Mouse (Mus musculus) hindlimb bud, embryonic 11.5 days (tissue): ENCODE results near the gene Gm45062.

ENCODE experiments used
- DNase-seq: peaks from one replicate; pipeline ENCODE4 v3.0.0-alpha.2; 2012; ENCODE audit warnings: low read depth, low spot score; ENCODE audit errors: extremely low spot score

Gm45062 gene

DNA sequence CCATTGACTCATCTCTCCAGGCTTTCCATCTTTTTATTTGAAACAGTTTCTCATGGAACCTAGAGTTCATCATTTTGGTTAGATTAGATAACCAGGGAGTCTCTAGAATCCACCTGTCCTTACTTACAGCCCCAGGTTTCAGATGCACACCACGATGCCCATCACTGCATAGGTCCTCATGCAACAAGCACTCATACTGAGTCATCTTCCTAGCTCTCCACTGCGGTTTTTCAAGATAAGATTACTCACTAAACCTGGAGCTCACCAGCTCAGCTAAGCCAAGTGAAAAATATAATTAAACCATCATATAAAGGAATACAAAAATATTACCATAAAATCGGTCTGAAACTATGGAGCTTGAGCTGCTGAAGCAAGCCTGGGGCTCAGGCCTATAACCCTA lies 324.6 kb downstream of the Gm45062 start:
- DNase-seq, result no peak

DNA sequence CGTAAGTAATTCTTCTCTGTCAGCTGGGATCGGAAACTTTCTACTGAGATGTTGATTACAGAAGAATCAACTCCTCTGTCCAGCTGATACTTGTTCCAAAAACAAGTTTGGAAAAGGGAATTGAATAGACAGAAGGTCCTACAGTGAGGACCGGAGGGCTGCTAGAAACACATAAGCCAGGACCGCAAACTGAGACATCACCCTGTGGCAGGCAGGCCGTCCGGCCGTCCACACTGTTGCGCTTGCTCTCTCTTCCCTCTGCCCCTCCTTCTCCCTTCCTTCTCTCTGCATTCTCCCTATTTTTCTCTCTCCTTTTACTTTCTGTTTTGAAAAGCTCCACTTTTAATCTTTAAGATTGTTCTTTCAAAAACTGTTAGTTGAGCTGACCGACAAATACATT lies 332.4 kb downstream of the Gm45062 start:
- DNase-seq, result no peak

DNA sequence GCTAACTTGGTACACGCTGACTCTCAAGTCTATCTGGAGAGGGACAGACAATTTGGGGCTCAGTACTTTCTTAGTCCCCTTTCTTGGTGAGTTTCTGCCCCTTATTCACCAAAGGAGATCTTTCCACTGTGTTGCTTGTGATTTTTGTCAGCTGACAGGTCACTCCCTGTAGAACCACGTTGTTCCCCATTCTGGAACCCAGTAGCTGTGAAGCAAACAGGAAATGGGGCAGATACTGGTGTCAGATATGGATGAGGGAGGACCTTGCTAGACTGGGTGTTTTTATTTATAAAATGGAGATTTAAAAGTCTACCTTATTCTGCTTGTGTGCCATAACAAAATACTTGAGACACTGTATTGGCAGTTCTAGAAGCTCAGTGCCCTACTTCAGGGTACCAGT lies 358.1 kb downstream of the Gm45062 start:
- DNase-seq, result no peak

DNA sequence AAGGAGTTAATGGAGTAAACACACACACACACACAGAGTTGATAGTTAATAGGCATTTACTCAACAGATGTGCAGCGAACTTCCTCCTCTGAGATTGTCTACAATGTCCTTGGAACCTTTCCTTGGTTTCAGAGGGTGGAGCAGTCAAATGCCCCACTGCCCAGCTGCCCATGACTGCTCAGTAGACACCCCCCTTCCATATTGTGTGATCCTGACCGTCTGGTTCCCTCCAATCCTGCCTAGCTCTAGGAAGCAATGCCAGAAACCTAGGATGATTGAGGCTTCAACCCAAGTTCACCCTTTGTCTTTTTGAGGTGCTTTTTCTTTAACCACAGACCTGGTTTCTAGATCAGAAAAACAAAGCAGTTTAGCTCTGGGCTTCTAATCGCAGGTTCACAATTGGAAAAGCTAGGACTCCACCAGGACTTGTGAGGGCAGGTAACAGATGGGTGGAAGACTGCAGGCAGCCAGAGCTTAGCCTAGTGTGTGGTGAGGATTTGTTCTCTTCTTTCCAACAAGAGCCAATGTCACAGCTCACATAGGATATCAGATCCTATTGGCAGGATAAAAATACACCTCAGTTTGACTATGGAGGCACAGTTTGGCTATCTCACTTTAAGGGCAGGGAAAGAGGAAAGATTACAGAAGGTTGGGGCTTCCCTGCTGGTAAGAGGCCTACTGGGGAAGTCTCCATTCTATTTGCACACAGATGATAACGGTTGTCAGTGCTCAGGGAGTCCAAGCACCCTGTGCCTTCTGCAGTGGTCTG lies 360.5 kb downstream of the Gm45062 start:
- no peak for DNase-seq

DNA sequence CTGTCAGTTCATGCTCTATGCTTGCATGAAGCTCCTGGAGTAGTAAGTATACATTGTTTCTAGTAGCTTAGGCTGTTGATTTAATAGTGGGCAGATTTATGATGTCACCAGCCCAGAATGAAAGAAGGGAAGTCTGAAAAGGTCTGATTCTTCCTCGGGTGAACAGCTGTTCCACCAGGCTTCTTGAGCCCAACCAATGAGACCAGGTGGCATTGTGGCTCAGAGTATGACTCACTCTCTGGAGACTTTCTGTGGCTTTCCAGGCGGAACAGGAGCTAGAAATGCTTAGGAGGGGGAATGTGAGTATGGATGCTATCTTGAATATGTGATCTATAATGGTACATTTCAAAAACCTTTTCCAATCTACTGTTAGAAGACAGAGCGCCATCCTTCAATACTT lies 363.8 kb downstream of the Gm45062 start:
- no peak for DNase-seq

DNA sequence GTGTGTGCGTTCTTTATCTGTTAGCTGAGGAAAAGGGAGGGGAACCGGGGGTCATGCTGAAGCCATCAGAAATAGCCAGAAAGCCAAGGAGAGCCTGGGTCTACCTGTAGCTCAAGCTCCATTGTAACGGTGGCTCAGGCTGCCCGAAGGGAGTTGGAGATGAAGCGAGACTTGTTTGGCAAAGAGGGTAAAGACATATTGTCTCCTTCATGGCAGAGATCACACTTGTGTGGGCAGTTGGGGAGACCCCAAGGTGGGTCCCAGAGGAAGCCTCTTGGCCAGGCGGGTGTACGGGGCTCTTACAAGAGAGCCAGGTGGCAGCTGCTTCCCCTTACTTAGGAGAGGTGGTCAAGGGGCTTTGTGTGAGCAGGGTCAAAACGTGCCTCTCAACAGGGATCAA lies 369.0 kb downstream of the Gm45062 start:
- no peak for DNase-seq

DNA sequence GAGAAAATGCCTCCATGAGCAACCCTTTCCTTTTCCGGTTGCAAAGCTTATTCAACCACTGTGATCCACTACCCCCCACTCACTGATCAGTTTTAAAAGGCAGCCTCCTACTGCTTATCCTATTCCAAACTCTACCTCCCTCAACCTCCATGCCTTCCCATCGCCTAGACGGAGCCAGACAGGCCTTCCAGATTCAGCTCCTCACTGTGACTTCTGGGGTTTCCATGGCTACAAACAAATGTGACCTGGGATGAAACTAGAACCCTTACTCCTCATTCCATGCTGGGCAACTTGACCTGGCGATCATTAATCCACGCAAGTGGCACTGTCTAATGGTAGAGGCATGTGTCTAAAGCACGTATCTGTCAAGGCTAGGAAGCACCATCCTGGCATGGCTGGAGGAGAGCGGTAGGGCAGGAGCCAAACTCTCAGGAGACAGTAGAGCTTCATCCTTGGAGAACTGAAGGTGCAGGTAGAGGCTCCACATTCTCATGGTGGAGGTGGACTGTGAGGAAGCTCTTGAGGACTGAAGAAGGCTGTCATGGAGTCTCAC lies 369.5 kb downstream of the Gm45062 start:
- DNase-seq, result no peak

DNA sequence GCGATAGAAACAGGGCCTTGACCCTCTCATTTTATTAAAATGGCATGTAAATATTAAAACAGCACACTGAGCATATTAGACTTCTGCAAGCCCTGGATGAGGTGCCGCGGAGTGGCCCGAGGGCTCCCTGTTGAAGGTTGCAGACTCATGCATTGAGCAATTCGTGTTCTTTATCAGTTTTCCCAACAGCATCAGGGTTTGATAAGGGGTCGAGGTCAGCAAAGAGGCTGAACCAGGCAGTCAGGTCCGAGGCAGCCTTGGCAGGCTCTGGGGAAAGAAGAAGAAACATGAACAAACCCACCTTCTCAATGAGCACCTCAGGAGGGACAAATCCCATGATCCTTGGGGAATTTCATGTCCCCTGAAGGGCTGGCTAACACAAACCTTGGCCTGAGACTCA lies 371.3 kb downstream of the Gm45062 start:
- no peak for DNase-seq

DNA sequence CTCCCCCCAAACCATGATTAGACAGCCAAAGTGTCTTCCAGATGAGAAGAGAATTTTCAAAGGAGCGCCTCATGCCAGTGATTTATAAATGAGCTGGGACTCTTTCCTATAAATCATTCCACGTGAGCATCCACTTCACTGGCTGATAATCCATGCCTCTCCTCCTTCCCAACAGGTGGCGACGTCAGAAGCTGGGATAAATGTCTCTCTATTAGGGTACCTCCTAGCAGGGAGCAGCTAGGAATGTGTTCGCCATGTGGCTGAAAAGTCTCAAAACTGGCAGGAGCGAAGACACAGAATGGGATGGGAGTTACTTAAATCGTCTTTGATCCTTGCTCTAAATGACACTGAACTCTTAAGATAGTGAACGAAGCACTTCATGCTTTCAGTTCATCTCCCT lies 372.1 kb downstream of the Gm45062 start:
- no peak for DNase-seq

DNA sequence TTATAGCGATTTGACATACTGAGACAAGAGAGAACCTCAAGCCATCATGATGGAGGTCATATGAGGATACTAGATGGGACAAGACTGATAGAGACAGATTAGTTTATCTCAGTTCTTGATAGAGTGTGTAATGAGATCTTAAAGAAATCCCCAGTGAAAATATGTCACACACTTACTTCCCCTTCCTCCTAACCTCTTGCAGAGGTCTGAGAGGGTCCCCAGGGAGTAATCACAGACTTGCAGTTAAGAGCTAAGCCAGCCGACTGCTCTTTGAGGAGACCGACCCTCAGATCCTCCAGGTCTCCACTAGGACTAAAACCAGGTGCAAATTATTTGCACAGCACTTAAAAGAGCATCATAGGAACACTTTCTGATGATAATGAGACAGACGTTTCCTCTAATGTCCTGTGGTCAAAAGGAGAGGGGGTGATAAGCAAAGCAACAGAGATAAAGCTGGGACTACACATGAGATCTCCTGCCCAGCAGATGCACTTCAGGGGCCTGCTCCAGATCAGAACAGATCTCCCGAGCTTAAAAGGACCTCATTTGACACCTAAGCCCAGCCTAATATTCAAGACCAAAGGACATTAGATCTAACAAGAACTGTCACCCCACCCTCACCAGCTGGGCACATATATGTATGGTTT lies 372.9 kb downstream of the Gm45062 start:
- DNase-seq, result no peak

DNA sequence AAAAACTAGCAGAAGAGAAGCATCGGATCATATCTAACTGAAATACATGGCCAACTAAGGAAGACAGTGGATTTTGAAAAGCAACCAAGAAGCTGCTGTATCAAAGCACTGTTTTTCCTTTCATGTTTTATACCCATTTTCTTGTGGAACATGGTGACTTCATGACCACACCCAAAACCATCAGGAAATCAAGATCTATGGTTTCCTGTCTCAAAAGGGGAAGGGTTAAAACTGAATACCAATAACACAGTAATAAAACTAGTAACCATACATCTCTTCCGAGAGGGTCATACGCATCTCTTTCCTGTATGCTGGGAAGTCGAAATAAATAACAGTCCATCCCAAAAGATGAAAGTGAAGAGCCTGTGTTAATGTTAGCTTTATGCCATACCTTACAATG lies 373.5 kb downstream of the Gm45062 start:
- no peak for DNase-seq

DNA sequence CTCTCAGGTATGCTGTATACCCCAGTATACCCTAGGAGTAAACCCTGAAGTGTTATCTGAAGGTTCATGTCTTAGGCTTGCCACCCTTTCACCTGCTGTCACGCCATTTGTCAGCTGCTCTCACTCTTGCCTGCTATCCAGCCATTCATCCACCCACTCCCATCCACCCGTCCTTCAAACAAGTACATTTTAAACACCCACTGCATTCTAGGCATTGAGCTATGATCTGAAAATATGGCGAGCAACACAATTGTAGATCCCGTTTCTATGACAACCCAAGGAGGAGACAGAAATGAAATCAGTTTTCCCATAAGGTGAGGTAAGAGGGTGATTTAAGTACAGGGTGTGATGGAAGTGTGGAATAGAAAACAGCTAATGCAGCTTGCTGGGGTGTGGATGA lies 378.9 kb downstream of the Gm45062 start:
- DNase-seq, result no peak

DNA sequence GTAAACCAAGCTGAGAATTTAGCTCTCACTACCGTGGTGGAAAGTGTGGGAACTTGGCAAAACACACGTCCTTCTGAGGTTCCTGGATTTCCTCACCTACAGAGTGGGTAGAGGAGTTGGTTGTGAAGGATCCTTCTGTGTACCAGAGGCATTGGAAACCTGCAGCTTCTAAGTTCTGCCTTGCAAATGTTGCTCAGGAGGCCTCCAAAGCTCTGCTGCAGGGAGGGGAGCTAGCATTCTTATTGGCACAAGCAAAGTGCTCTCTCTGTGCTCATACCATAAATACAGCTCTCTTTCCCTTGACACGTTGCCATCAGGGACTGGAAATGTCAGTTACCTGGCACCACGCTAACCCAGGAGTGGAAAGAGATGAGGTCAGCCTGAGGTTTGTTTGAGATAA lies 379.6 kb downstream of the Gm45062 start:
- no peak for DNase-seq

DNA sequence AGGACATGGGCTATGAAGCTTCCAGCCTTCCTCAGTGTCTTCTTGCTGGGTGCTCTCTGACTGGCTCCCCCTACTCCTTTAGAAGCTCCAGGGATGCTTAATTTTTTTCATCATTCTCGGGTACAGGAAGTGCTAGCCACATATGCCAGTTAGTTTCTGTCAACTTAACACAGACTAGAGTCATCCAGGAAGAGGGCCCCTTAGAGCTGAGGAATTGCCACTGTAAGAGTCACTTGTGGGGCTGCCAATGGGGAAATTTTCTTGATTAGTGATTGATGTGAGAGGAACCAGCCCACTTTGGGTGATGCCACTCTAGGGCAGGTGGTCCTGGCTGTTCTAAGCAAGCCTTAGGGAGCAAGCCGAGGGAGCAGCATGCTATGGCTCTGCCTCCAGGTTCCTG lies 380.3 kb downstream of the Gm45062 start:
- no peak for DNase-seq

DNA sequence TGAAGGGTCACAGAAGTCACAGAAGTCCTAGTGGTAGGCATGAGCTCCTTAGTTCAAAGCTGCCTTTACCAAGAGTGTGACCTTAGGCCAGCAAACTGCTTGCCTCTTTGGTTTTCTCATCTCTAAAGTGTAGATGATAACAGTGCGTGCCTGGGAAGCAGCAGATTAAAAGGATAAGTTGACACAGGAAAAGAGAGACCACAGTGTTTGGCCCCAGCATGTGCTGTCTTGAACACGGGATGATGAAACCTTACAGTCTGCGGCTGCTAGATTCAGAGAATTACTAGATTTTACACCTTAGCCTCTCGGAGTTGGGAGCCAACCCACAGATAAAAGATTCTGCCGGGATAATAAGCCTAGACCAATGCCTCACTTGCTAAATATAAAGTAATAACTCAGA lies 381.6 kb downstream of the Gm45062 start:
- DNase-seq, result no peak

DNA sequence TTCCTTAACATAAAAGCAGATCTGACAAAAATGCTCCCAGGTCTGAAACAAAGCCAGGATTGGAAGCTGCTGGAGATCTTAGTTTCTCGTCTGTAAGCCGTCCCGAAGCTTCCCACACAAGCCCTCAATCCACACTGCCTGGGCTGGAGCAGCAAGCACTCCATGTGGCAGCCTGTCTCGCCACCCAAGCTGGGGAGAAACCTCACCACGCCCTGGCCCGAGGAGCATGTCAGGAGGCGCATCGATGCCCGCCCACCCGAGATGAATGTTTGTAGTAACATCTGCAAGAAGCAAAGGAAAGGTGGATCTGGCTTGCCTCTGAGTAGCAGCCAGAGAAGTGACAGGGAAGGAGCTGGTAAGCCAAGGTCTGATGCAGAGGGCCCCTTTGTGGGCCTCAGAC lies 385.5 kb downstream of the Gm45062 start:
- no peak for DNase-seq

DNA sequence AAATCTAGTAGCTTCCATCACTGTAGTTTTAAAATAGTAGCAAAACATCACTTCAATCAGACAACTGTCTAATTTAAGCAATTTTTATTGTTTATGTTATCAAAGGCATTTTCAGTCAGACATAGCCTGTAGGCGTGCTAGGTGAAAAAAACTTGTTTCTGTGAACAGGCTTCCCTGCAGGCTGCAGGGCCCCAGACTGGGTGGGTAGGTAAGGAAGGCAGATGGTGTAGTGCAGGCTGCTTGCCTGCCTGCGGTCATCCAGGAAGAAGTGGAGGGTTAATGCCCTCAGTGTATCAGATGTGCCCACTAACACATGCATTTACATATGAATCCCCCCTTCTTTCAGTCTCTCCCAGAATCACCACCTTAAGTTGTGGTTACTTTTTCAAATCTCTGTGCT lies 386.5 kb downstream of the Gm45062 start:
- no peak for DNase-seq
